Mouse (Mus musculus): ENCODE data around the gene Pou6f1.

Gene Pou6f1

DNA sequence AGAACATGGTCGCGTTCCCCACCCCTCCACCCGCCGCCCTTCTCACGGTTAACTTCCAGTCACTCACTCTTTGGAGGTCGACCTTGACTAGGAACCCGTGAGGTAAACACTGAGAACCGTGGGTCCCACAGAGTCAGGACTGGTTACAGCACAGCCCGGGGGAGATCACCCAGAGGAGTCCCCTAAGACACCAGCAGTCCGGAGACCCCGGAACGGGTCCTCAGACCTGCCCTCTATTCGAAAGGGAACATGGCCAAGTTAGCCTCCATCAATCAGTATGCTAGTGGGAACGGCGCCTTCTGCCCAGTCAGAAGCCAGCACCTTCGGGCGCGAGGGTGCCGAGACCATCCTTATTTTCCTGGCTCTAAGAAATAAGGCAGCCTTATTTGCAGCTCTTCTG is 16.4 kb upstream of the Pou6f1 start:
- no peak for DNase-seq

DNA sequence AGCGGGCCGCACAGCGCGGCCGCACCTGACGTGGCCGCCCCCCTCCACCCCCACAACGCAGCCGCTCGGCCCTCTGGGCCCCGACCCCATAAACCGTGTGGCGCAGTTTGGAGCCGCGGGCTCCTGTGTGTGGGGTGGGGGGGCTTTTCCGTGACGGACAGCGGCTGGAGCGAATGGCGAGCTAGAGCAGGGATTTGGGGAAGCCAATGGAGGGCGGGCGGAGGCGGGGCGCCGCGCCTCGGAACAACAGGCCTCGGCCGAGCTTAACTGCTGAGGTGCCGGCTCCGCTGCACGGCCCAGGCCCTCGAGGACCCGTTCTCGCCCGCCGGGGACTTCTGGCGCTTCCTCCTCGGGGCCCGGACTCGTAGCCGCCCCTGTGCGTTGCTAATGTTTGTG is 16.0 kb upstream of the Pou6f1 start:
- DNase-seq = peak; percentile 86

DNA sequence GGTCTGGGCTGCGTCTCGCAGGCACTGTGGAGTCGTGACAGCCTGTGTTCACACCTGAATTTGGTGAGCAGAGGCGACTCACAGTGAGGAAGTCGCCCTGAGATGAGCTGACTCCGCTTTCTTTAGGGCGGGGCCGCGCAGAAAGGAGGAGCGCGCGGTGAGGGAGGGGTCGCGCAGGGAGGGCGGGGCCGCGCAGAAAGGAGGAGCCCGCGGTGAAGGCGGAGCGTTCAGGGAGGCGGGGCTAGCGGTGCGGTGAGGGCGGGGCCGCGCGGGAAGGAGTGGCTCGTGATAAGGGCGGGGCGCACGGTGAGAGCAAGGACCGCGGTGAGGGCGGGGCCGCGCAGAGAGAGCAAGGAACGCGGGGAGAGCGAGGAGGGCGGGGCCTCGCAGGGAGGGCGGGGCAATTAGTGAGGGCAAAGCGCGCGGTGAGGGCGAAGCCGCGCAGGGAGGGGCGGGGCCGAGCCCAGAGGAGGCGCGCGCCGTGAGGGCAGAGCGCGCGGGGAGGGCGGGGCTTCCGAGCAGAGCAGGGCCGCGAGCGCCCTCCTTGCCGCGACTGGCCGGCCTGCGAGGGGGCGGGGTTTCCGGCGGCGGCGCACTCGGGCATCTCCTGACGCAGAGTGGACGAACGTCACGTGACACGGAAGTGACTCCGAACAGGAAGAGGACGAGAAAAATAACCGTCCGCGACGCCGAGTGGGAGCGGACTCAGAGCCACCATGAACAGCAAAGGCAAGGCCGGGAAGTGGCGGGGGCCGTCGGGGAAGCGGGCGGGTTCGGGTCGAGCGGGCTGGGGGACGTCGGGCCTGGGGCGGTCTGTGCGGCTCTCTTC is 15.4 kb upstream of the Pou6f1 start, which contains the start of gene Dazap2:
Dazap2 (plus strand) TSS at position 354 of the 829 bp plus-strand sequence.
- DNase-seq = peak; percentile 99

- DNase-seq = no peak
Observed at GRCm38 (mm10) chr15:100614218-100614995, 14.6 kb upstream of the Pou6f1 start.

- DNase-seq = peak; percentile 76
Observed at GRCm38 (mm10) chr15:100613584-100613983, 13.8 kb upstream of the Pou6f1 start.

DNA sequence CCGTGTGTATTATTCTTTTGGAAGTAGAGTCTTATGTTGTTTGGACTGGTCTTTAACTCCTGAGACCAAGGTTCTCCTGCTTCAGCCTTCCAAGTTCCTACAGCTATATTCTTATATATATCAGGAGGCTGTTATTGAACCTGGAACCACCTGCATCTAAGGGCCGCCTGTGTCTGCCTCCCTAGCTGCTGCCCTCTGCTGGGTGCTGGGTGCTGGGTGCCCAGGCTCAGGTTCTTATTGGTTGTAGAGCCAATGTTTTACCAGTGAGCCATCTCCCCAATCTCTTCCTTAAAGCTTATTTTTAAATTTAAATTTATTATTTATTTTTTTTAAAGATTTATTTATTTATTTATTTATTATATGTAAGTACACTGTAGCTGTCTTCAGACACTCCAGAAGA is 12.6 kb upstream of the Pou6f1 start:
- peak; percentile 63 for DNase-seq

GRCm38 (mm10) chr15:100611951-100612350 is 12.2 kb upstream of the Pou6f1 start:
- DNase-seq = no peak

DNA sequence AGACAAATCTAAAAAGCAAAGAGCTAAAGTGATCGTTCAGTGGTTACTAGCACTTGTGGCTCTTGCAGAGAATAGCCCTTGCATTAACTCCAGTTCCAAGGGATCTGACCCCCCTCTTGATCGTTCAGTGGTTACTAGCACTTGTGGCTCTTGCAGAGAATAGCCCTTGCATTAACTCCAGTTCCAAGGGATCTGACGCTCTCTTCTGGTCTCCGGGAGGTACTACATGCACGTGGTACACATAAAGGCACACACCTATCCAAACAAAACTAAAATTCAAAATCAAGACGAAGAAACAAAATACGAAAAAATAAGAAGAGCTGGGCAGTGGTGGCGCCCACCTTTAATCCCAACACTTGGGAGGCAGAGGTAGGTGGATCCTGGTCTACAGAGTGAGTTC is 6.9 kb upstream of the Pou6f1 start:
- peak; percentile 32 for DNase-seq

DNA sequence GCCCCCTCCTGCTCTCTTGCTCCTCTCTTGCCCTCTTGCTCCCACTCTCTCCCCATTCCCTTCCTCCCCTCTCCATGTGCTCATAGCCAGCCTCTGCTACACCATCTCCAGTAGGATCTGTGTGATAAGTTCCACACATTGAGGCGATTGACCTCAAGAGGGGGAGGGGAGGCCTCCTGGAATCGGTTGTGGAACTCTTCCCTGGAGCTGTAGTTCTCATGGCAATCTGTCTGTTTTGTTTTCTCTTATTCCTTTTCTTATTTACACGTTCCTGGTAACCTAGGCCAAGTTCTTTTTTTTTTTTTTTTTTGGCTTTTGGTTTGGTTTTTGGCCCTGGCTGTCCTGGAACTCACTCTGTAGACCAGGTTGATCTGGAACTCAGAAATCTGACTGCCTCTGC is 1.9 kb upstream of the Pou6f1 start:
- DNase-seq = no peak

- DNase-seq = no peak
Observed at GRCm38 (mm10) chr15:100600696-100601272, 1.0 kb upstream of the Pou6f1 start.

DNA sequence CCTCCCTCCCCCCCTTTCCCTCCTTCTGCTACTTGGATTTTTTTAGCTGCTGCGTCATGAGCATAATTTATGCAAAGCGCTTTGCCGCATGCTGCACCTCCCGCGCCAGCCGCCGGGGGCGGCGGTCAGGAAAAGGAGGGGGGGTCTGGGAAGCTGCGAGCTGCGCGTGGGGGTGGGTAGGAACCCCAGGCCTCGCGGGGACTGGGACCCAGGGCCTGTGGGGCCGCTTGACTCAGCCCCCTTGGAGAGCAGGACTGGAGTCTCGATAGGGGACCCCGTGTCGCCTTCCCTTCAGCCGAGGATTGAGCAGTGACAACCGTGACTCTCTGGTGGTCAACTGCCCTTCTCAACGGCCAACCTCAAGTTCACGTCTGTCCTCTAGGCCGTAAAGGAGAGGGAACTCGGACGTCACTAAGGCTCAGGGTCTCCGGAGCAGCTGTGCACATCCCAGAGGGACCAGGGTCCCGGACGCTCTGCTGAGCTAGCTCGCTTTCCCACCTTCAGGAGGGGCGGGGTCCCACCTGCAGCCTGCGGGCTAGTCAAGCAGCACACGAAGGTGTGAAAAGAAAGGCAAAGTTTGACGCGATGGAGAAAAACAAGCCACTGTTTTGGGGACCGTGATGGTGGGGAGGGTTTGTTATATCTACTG is 387 bp upstream of the Pou6f1 start:
- DNase-seq = peak; percentile 87

DNA sequence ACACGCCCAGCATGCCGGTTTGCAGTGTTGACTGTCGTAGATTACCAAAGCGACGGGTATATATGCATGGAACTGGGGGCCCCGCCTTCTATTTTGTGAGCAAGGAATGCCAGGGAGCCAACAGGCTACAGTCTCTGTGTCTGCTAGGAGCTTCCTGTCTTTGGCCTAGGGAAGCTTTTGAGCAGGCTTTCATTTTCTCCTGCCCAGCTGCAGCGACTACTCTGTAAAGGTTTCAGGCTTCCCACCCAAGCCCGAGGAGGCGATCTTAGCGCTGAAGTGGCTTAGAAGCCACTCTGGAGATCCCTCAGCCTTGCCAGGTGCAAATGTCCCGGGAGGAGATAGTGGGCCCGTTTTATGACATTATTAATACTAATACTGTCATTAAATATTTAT is 905 bp downstream of the Pou6f1 start:
- peak; percentile 59 for DNase-seq

GRCm38 (mm10) chr15:100598287-100598882 is 1.4 kb downstream of the Pou6f1 start:
- DNase-seq = peak; percentile 65

GRCm38 (mm10) chr15:100592817-100593216 is 7.0 kb downstream of the Pou6f1 start:
- DNase-seq = no peak

DNA sequence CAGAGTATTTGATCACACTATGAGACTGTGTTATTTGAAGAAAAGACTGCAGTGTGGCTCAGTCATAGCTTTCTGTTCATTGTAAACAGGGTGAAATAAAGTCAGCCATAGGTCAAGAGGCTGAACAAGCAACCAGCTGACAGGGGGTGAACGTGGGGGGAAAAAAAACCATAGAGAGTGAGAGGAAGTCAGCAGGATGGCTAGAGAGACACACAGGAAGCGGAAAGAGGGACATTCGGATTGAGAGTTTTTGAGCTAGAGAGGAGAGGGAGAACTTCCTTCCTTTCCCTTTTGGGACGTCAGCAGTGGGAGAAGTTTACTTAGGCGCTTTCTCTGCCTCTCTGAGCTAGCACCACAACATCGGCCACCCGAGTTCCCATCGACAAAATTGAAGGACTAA is 9.3 kb downstream of the Pou6f1 start:
- no peak for DNase-seq

DNA sequence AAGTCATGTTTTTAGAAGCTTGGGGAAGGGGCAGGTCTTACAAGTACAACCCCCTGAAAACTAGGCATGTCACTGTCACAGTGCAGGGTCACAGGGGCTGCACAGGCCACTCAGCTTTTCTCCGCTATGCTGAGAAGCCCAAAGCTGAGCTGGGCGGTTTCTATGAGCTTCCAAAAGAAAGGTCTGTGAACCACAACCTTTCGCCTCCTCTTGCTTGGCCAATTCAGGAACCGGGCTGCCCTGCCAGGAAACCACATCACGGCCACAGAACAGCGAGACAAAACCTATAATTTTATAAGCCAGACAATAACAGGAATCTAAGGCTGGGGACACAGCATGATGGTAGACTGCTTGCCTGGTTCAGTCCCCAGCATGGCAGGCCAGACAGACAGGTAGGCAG is 11.5 kb downstream of the Pou6f1 start:
- no peak for DNase-seq

DNA sequence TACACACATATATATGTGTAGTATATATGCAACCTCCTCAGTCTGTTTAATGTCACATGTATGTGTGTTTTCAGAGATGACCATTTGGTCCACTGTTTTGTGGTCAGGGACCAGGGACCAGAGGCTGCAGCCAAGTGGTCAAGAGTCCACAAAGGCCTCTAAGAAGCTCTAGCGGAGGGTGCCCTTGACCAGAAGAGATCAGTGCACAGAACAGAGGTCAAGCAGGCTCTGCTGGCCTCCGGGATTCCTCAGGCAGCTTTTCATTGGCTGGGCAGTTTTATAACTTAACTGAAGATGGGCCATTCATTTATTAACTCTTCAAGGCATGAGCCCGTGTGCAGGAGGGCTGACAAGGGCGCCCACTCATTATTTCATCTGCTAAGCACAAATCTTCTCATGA is 12.6 kb downstream of the Pou6f1 start:
- no peak for DNase-seq

GRCm38 (mm10) chr15:100585931-100586330 is 13.9 kb downstream of the Pou6f1 start:
- DNase-seq = no peak

- no peak for DNase-seq
Observed at GRCm38 (mm10) chr15:100580108-100580507, 19.7 kb downstream of the Pou6f1 start.

DNA sequence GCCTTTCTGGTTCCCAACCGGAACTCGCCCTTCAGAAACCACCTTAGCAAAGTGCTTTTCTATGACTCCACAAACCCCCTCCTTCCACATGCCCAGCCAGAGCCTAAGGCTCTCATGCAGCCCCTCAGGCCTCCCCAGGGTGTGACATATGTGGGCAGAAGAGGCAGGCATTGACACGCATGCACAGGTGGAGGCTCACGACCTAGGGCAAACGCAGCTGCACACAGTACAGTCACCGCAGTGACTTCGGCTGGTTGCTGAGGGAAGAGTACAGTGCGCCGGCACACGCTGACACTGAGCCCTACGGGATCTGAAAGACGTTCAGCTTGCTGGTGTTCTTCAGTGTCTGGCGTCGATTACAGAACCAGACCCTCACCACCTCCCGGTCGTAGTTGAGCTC is 21.8 kb downstream of the Pou6f1 start:
- DNase-seq = no peak

DNA sequence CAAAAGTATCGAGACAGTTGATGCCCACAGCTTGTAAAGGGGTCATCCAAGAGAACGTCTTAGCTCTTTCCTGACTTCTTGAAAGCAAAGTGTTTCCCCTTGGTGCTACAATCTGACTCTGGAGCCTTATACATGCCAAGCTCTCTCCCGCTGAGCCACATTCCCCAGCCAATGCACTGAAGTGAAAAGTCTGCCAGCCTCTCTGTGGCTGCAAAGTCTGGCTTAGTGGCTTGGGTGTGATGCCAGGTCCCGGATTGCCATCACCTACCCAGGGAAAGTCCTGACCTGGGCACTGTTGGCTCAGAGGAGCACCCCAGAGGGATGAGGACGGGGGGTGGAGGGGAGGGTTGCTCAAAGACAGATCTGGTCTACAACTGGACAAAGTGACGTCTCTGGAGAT is 23.0 kb downstream of the Pou6f1 start:
- DNase-seq = no peak

DNA sequence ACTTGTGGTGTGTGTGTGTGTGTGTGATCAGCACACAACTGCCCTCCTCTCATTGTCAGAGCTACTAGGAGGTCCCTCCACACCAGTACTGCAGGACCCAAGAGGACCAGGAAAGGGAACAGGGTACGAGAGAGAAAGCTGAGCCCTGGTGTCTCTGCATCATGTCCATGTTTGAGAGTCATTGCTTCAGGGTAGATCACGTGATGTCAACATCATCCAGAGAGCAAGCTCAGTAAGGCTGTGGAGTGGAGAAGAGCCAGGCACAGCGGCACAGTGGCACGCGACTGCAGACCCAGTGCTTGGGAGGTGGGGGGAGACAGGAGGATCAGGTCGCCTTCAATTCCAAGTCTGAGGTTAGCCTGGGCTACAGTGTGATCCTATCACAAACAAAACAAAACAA is 23.4 kb downstream of the Pou6f1 start:
- DNase-seq = no peak

- no peak for DNase-seq
Observed at GRCm38 (mm10) chr15:100575366-100575765, 24.4 kb downstream of the Pou6f1 start.
